Mouse (Mus musculus) small intestine, adult 2 months (tissue): ENCODE data around the gene Dffa.

Experiments
- CTCF ChIP-seq: fragments of 200-500 bp; IDR thresholded peaks from 2 replicates; pipeline ENCODE4 v1.5.1; 2012; ENCODE audit warnings: low read depth, mild to moderate bottlenecking, control low read depth, inconsistent platforms, low read length, moderate library complexity, mixed read lengths; ENCODE audit not compliant: insufficient replicate concordance, insufficient read length; ENCODE audit errors: extremely low read depth
- POLR2A ChIP-seq: fragments of 200-500 bp; IDR thresholded peaks from 2 replicates; pipeline ENCODE4 v1.6.1; 2012; ENCODE audit warnings: low read depth, mild to moderate bottlenecking, control low read depth, inconsistent platforms, low read length, moderate library complexity

GRCm38 (mm10) chr4:149131789-149132565 is 28.0 kb downstream of the Dffa start:
- TF ChIP-seq CTCF (no peak), POLR2A (no peak)
